Mouse (Mus musculus) embryonic facial prominence, embryonic 14.5 days (tissue): ENCODE results near the gene Hkdc1. TPM values are rescaled to one million over a fixed set of nuclear protein-coding genes. Genes with fewer than 3 reads are reported as not detected.

Experiments
- ATAC-seq: fragments of 200-750 bp; cut with Nextera tagmentation; 2 replicates; pipeline ENCODE4 v1.8.0; 2017; ENCODE audit warnings: low read depth, moderate number of reproducible peaks, moderate TSS enrichment
- DNase-seq: peaks from one replicate; pipeline ENCODE4 v3.0.0-alpha.2; 2015; ENCODE audit warnings: low spot score
- H3K27ac ChIP-seq: fragments of 300-500 bp; sonication (generic); replicated peaks from 2 replicates; pipeline ENCODE4 v1.5.1; 2014; ENCODE audit warnings: low read depth, mild to moderate bottlenecking, low read length, moderate library complexity
- H3K27me3 ChIP-seq: fragments of 300-500 bp; sonication (generic); replicated peaks from 2 replicates; pipeline ENCODE4 v1.6.1; 2014; ENCODE audit warnings: low read length; ENCODE audit not compliant: control insufficient read depth, insufficient read depth
- H3K36me3 ChIP-seq: fragments of 300-500 bp; sonication (generic); 2 replicates; pipeline ENCODE4 v1.6.1; 2014; ENCODE audit warnings: low read length, mixed read lengths; ENCODE audit not compliant: control insufficient read depth, insufficient read depth
- H3K4me1 ChIP-seq: fragments of 300-500 bp; sonication (generic); 2 replicates; pipeline ENCODE4 v1.6.1; 2014; ENCODE audit warnings: antibody characterized with exemption, low read length; ENCODE audit not compliant: control insufficient read depth, insufficient read depth
- H3K4me2 ChIP-seq: fragments of 300-500 bp; sonication (generic); 2 replicates; pipeline ENCODE4 v1.6.1; 2014; ENCODE audit warnings: low read depth, mild to moderate bottlenecking, low read length, moderate library complexity, mixed read lengths
- H3K4me3 ChIP-seq: fragments of 300-500 bp; sonication (generic); 2 replicates; pipeline ENCODE4 v1.5.1; 2014; ENCODE audit warnings: low read depth, mild to moderate bottlenecking, low read length
- H3K9ac ChIP-seq: fragments of 300-500 bp; sonication (generic); 2 replicates; pipeline ENCODE4 v1.6.1; 2014; ENCODE audit warnings: low read depth, mild to moderate bottlenecking, low read length, moderate library complexity, mixed read lengths
- H3K9me3 ChIP-seq: fragments of 300-500 bp; sonication (generic); 2 replicates; pipeline ENCODE4 v1.6.1; 2016; ENCODE audit warnings: low read length; ENCODE audit not compliant: control insufficient read depth
- WGBS: fragments of 180-500 bp; shearing (Covaris S2); extraction: QIAGEN DNeasy Blood & Tissue Kit; methylation state at CpG from one replicate; pipeline ENCODE4 v1.1.7; 2014; 5-methylcytosine and 5-hydroxymethylcytosine counted together
- polyA plus RNA-seq: library from polyadenylated mRNA; unstranded; fragments of >200 nt; fragmentation: Nextera tagmentation; extraction: Ambion mirVana; gene quantifications from 2 replicates; pipeline ENCODE4 v1.2.1, GENCODE M21; 2014

The Hkdc1 gene
- polyA plus RNA-seq, 1 experiment from 2014 or later, result 0.75 TPM

DNA sequence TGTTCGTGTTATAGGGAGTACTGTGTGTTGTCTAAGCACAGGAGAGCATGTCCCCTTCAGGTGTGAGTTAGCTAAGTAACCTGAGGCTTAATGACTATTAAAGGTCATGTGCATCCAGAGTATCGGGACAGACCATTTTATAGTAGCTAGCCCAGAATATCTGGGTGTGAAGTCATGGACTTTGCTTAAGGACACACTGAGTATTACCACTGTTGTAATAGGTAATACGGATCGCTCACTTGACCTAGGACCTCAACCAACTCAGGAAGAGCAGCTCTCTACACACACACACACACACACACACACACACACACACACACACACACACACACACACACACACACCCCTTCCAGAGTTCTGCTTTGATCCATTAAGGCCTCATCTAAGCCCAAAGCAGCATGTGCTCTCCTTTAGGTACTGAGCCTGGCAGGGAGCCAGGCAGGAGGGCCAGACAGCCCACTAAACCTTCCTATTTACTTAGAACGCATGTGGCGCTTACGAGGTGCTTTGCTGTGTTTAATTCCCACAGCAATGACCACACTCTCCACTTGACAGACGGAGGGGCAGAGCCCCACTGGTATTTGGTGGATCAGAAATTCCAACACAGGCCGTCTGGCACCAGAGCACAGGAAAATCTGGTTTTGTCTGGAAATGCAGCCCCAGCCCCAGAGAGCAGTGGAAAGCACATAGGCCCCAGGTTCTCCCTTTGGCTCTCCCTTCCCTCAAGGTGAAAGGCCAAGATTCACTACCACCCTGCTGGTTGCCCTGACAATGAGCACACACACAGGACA lies 3.0 kb upstream of the Hkdc1 start:
- no peak overlapping the region for H3K9ac ChIP-seq
- DNase-seq, result peak; percentile 65
- no peaks in the 10 kb centered on the region for H3K27me3 ChIP-seq
- peak; percentile 48 for ATAC-seq
- H3K4me3 ChIP-seq, result no peak overlapping the region
- 34% methylated on average over 9 of the region's 9 CpGs for WGBS
- no peaks in the 10 kb centered on the region for H3K9me3 ChIP-seq
- H3K36me3 ChIP-seq, result peaks cover 27% of the 10 kb centered on the region
- H3K27ac ChIP-seq, result no peak overlapping the region
- no peak overlapping the region for H3K4me2 ChIP-seq
- H3K4me1 ChIP-seq, result peaks cover 8% of the 10 kb centered on the region

DNA sequence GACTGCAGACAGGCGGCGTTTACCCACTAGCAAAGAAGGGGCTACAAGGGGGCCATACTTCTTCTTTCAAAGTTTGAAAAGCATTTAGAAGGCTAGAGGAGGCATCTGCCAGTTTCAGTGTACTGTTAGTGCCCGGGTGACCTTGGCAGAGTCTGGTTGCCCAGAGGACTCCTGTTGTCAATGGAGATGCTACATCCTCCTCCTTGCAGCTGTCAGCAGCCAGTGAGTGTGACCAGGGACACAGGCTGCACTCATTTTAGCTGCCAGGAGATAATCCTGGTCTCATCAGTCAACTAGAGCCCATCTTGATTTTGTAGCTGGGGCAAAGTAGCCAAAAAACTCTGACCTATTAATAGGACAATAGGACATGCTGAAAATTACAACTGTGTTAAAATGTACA lies 1.2 kb downstream of the Hkdc1 start:
- no peaks in the 10 kb centered on the region for H3K9me3 ChIP-seq
- no peak for DNase-seq
- H3K4me1 ChIP-seq, result peaks cover 7% of the 10 kb centered on the region
- no peak overlapping the region for H3K4me2 ChIP-seq
- no peak overlapping the region for H3K27ac ChIP-seq
- ATAC-seq, result no peak
- no peak overlapping the region for H3K9ac ChIP-seq
- no peak overlapping the region for H3K4me3 ChIP-seq
- no peaks in the 10 kb centered on the region for H3K27me3 ChIP-seq
- no peaks in the 10 kb centered on the region for H3K36me3 ChIP-seq
- 91% methylated on average over 3 of the region's 3 CpGs for WGBS

DNA sequence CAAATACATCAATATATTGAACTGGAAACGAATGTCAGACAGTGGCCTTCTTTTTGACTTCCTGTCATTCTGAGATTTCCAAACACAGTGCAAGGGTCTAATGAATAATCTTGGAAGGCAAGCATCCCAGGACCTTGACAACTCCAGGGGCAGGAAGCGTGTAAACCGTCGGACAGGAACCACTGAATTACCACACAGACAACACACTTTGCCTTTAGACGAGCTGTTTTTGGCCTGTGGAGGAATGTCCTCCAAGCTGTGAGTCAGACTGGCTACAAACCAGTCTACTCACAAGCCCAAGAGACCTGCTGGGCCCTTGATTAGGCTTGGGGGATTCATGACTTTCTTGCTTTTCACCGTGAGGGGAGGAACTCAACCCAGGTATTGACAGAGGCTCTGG lies 1.9 kb downstream of the Hkdc1 start:
- 71% methylated on average over 6 of the region's 6 CpGs for WGBS
- DNase-seq, result no peak
- H3K27me3 ChIP-seq, result no peaks in the 10 kb centered on the region
- H3K4me1 ChIP-seq, result peaks cover under 1% of the 10 kb centered on the region; the same call in 1 of the 2 replicates
- H3K9ac ChIP-seq, result no peak overlapping the region
- H3K36me3 ChIP-seq, result no peaks in the 10 kb centered on the region
- H3K9me3 ChIP-seq, result no peaks in the 10 kb centered on the region
- H3K4me2 ChIP-seq, result no peak overlapping the region
- no peak overlapping the region for H3K27ac ChIP-seq
- no peak overlapping the region for H3K4me3 ChIP-seq
- ATAC-seq, result no peak

DNA sequence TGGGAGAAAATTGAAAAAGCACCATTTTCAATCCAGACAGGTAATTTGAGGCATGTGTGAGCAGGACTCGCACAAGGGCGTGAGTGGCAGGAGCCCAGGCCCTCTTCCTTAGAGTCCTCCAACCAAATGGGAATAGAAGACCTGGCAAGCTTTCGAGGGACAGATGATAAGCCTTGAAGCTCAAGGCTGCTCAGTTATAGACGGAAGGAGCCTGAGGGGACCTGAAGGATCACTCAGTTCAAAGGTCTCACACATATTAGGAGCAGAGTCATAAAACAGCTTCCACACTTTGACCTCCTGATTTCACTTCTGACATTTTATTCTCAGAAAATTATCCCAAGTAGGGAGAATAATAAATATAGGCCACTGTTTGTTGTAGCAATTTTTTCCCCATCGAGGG lies 2.9 kb downstream of the Hkdc1 start:
- Histone ChIP-seq H3K4me1 (no peaks in the 10 kb centered on the region), H3K9me3 (no peaks in the 10 kb centered on the region), H3K36me3 (no peaks in the 10 kb centered on the region), H3K4me2 (no peak overlapping the region), H3K27me3 (no peaks in the 10 kb centered on the region), H3K27ac (no peak overlapping the region), H3K9ac (no peak overlapping the region), H3K4me3 (no peak overlapping the region)
- ATAC-seq (no peak), DNase-seq (no peak)
- WGBS, result 55% methylated on average over 5 of the region's 5 CpGs

- no peaks in the 10 kb centered on the region for H3K36me3 ChIP-seq
- ATAC-seq, result peak; percentile 51; the same call in 1 of the 2 replicates
- WGBS, result 48% methylated on average over 7 of the region's 7 CpGs
Observed at GRCm38 (mm10) chr10:62418831-62419356, 3.4 kb downstream of the Hkdc1 start.

GRCm38 (mm10) chr10:62413606-62413982 lies 8.7 kb downstream of the Hkdc1 start:
- H3K4me1 ChIP-seq, result no peaks in the 10 kb centered on the region

More at GRCm38 (mm10) chr10:62418831-62419356, 3.4 kb downstream of the Hkdc1 start:
- H3K4me1 ChIP-seq, result no peaks in the 10 kb centered on the region
- peak; percentile 68 for DNase-seq
- H3K4me3 ChIP-seq, result no peak overlapping the region
- no peak overlapping the region for H3K4me2 ChIP-seq
- H3K27me3 ChIP-seq, result no peaks in the 10 kb centered on the region
- no peak overlapping the region for H3K9ac ChIP-seq
- no peak overlapping the region for H3K27ac ChIP-seq
- H3K9me3 ChIP-seq, result no peaks in the 10 kb centered on the region

DNA sequence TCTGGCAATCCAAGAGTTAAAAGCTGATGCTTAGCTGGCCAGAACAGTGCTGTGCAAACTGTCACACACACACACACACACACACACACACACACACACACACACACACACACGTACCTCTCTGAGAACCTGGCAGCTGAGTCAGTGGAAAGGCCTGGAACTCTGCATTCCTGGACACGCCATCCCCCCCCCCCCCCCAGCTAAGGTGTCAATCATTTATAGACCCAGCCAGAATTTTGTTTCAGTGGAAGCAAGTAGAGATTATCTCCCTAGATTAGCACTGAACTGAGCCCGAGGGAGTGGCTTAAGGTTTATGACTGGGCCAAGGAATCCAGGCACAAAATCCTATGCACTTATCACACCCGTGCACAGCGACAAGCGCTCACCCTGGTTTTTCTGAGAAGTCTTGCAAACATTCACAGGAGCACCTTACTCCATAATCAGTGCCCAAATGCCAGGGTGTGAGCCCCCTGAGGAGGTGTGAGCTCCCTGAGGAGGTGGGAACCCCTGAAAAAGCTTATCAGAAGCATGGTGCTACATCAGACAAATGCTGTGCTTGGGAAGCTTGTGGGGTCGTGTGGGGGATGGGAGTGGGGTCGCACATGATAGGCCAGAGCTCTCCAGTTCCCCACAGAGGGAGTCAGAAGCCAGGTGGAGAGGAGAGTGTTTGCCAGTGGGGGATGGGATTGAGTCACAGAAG lies 9.2 kb downstream of the Hkdc1 start:
- Histone ChIP-seq H3K4me2 (no peak overlapping the region), H3K27ac (no peak overlapping the region), H3K36me3 (no peaks in the 10 kb centered on the region), H3K27me3 (no peaks in the 10 kb centered on the region), H3K4me3 (no peak overlapping the region), H3K9ac (no peak overlapping the region), H3K9me3 (no peaks in the 10 kb centered on the region), H3K4me1 (no peaks in the 10 kb centered on the region)
- DNase-seq (peak; percentile 17), ATAC-seq (no peak)
- WGBS, result 27% methylated on average over 8 of the region's 8 CpGs

More at GRCm38 (mm10) chr10:62413606-62413982, 8.7 kb downstream of the Hkdc1 start:
- H3K4me3 ChIP-seq, result no peak overlapping the region
- ATAC-seq, result no peak
- H3K36me3 ChIP-seq, result no peaks in the 10 kb centered on the region
- no peak overlapping the region for H3K9ac ChIP-seq
- no peak for DNase-seq
- WGBS, result 38% methylated on average over 4 of the region's 4 CpGs
- H3K27ac ChIP-seq, result no peak overlapping the region
- no peak overlapping the region for H3K4me2 ChIP-seq
- no peaks in the 10 kb centered on the region for H3K9me3 ChIP-seq
- H3K27me3 ChIP-seq, result no peaks in the 10 kb centered on the region

- Histone ChIP-seq H3K9ac (no peak overlapping the region), H3K27ac (no peak overlapping the region), H3K27me3 (no peaks in the 10 kb centered on the region), H3K36me3 (no peaks in the 10 kb centered on the region), H3K4me2 (no peak overlapping the region), H3K9me3 (no peaks in the 10 kb centered on the region), H3K4me3 (no peak overlapping the region), H3K4me1 (no peaks in the 10 kb centered on the region)
- ATAC-seq (no peak), DNase-seq (no peak)
- 65% methylated on average over 19 of the region's 19 CpGs for WGBS
Observed at GRCm38 (mm10) chr10:62411431-62412410, 10.6 kb downstream of the Hkdc1 start.
